Mouse (Mus musculus): ENCODE results near the gene Net1. TPM values are rescaled to one million over a fixed set of nuclear protein-coding genes. Genes with fewer than 3 reads are reported as not detected.
"Not testable (repeated sequence)": the region's sequence is repeated elsewhere in the genome, so short reads cannot be mapped to it uniquely, and the experiment has no call there.

Net1 gene
- total RNA-seq, 2 experiments from 2014 or later = 17.5 to 26.0 TPM

- DNase-seq = peak in 1 of 2 experiments; percentile 17
Measured at GRCm38 (mm10) chr13:3891479-3892087, 26.4 kb downstream of the Net1 start.

- no peak for DNase-seq
Measured at GRCm38 (mm10) chr13:3890061-3890460, 28.0 kb downstream of the Net1 start.

GRCm38 (mm10) chr13:3889111-3889510, 28.9 kb downstream of the Net1 start:
- DNase-seq = no peak

GRCm38 (mm10) chr13:3886663-3887062, 31.4 kb downstream of the Net1 start:
- DNase-seq = no peak

GRCm38 (mm10) chr13:3877679-3878220, 40.3 kb downstream of the Net1 start:
- DNase-seq = no peak

GRCm38 (mm10) chr13:3877185-3877584, 40.8 kb downstream of the Net1 start:
- DNase-seq = no peak

- DNase-seq = no peak
Measured at GRCm38 (mm10) chr13:3876448-3876847, 41.6 kb downstream of the Net1 start.

- DNase-seq = no peak
Measured at GRCm38 (mm10) chr13:3872832-3873231, 45.2 kb downstream of the Net1 start.

- no peak for DNase-seq
Measured at GRCm38 (mm10) chr13:3869901-3870300, 48.1 kb downstream of the Net1 start.

- peak in 1 of 2 experiments; percentile 18 for DNase-seq
Measured at GRCm38 (mm10) chr13:3867158-3867557, 50.9 kb downstream of the Net1 start.

- no peak for DNase-seq
Measured at GRCm38 (mm10) chr13:3866355-3867052, 51.5 kb downstream of the Net1 start.

GRCm38 (mm10) chr13:3865648-3866354, 52.2 kb downstream of the Net1 start:
- peak; percentile 50 to 63 for DNase-seq

GRCm38 (mm10) chr13:3862922-3863580, 55.0 kb downstream of the Net1 start:
- no peak for DNase-seq

GRCm38 (mm10) chr13:3862325-3862724, 55.7 kb downstream of the Net1 start:
- DNase-seq = no peak

GRCm38 (mm10) chr13:3861251-3861650, 56.8 kb downstream of the Net1 start:
- no peak for DNase-seq

- no peak for DNase-seq
Measured at GRCm38 (mm10) chr13:3856252-3856651, 61.8 kb downstream of the Net1 start.

GRCm38 (mm10) chr13:3854856-3855255, 63.2 kb downstream of the Net1 start:
- no peak for DNase-seq

GRCm38 (mm10) chr13:3853648-3854333, 64.2 kb downstream of the Net1 start, which contains the start of gene Calm5:
TSS of gene Calm5 (plus strand) at chr13:3854173.
- not testable (repeated sequence) for DNase-seq

- DNase-seq = no peak
Measured at GRCm38 (mm10) chr13:3850330-3850729, 67.7 kb downstream of the Net1 start.

- not testable (repeated sequence) for DNase-seq
Measured at GRCm38 (mm10) chr13:3840662-3841061, 77.4 kb downstream of the Net1 start.

- DNase-seq = not testable (repeated sequence)
Measured at GRCm38 (mm10) chr13:3837312-3837807, 80.7 kb downstream of the Net1 start, which contains the start of gene Calm4. TSS of gene Calm4 (plus strand) at chr13:3837757.

Data from heart, adult 18-20 months (tissue).